8 mouse cellular contexts compared by ENCODE assay signal in the genomic region with DNA sequence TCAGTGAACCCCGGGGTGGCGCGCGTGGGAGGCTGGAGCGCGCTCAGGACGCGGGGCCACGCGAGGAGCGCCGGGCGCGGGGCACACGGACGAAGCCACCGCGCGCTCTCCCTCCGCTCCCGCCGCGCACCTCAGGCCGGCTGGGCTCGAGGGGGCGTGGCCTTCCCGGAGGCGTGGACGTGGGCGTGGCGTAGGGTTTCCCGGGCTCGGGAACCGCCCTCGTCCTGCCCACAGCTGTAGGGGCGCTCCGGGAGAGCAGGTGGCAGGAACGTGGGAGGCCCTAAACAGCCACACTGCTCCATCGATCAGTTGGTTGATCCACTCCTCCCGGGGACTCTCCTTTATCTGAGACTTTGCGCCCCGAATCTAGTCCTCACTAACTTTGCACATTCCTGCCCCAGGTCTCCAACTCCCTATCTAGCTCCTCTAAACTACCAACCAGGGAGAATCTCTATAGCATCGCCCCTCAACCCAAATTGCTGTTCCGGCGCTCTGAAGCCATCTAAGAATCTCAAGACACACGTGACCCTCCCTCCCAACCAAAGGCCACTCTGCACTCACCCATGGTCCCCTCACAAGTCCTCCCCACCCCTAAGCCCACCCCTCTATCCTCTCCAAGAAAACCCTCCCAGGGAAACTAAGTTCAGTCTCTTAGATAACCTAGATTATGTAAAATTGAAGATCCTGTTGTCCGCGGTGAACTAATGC. TPM values are rescaled to one million over a fixed set of nuclear protein-coding genes. Genes with fewer than 3 reads are reported as not detected.
A peak's percentile ranks its signal among the peaks of the same experiment; 100 is the strongest.
DNase-seq lines count a peak whose midpoint lies in the region; ATAC-seq and TF ChIP-seq lines count a peak whose summit lies in the region.

Gene Nrtn (minus strand): TSS at position 115 of the 708 bp plus-strand sequence.

- peak within 1 kb of the TSS; percentile 61 for H3K4me3 ChIP-seq in embryonic facial prominence, embryonic 13.5 days
- peak within 1 kb of the TSS; percentile 56 for H3K4me3 ChIP-seq in kidney, adult 2 months (ENCODE audit: insufficient read depth, low read depth, low read length)
- H3K4me3 ChIP-seq in liver, embryonic 14.5 days (ENCODE audit: insufficient read depth in 1 of 2, low read depth in 2 of 2, low read length in 2 of 2) = peak within 1 kb of the TSS; percentile 10 to 48
- H3K4me3 ChIP-seq in neural tube, embryonic 11.5 days (ENCODE audit: low read depth, low read length) = peak within 1 kb of the TSS; percentile 40
- H3K4me3 ChIP-seq in testis, adult 2 months (ENCODE audit: control insufficient read depth, low read depth, low read length) = peak within 1 kb of the TSS; percentile 56

- DNase-seq in right cerebral cortex, adult 18-20 months = peak; percentile 67
- DNase-seq in right cerebral cortex, postnatal 36 days (ENCODE audit: low spot score in 2 of 2) = no peak
- DNase-seq in heart, adult 8-10 months (ENCODE audit: low spot score) = peak; percentile 79
- peak; percentile 94 for DNase-seq in kidney, adult 2 months
- peak; percentile 70 to 75 (median 71) for DNase-seq in liver, embryonic 14.5 days (ENCODE audit: low read depth in 3 of 3, low spot score in 3 of 3)
- peak; percentile 86 for DNase-seq in neural tube, embryonic 11.5 days (ENCODE audit: low spot score)

- H3K27ac ChIP-seq in embryonic facial prominence, embryonic 13.5 days = no peak within 1 kb of the TSS
- H3K27ac ChIP-seq in kidney, adult 2 months (ENCODE audit: insufficient read depth, low read depth, low read length) = no peak within 1 kb of the TSS
- peak within 1 kb of the TSS; percentile 45 for H3K27ac ChIP-seq in liver, embryonic 14.5 days
- H3K27ac ChIP-seq in neural tube, embryonic 11.5 days (ENCODE audit: low read depth, low read length) = no peak within 1 kb of the TSS
- H3K27ac ChIP-seq in testis, adult 2 months (ENCODE audit: control insufficient read depth, insufficient read depth, low read depth, low read length) = no peak within 1 kb of the TSS

- H3K27me3 ChIP-seq in embryonic facial prominence, embryonic 13.5 days = peaks cover 71% of the 10 kb centered on the region
- H3K27me3 ChIP-seq in kidney, adult 2 months (replicated peaks; ENCODE audit: control insufficient read depth, insufficient read depth, low read length) = no peaks in the 10 kb centered on the region
- peaks cover 49% of the 10 kb centered on the region for H3K27me3 ChIP-seq in liver, embryonic 14.5 days (ENCODE audit: control insufficient read depth, insufficient read depth, low read length)
- H3K27me3 ChIP-seq in neural tube, embryonic 11.5 days (ENCODE audit: control insufficient read depth, insufficient read depth, low read length) = peaks cover 52% of the 10 kb centered on the region
- no peaks in the 10 kb centered on the region for H3K27me3 ChIP-seq in testis, adult 2 months (ENCODE audit: control insufficient read depth, insufficient read depth, low read length)

- H3K36me3 ChIP-seq in embryonic facial prominence, embryonic 13.5 days = no peaks in the 10 kb centered on the region
- H3K36me3 ChIP-seq in kidney, adult 2 months (ENCODE audit: control insufficient read depth, insufficient read depth, low read length) = no peaks in the 10 kb centered on the region
- no peaks in the 10 kb centered on the region for H3K36me3 ChIP-seq in liver, embryonic 14.5 days (replicated peaks; ENCODE audit: control insufficient read depth, insufficient read depth, low read depth)
- no peaks in the 10 kb centered on the region for H3K36me3 ChIP-seq in neural tube, embryonic 11.5 days (ENCODE audit: control insufficient read depth, insufficient read depth, low read length)
- H3K36me3 ChIP-seq in testis, adult 2 months (ENCODE audit: control insufficient read depth, insufficient read depth, low read length) = no peaks in the 10 kb centered on the region

- peak within 1 kb of the TSS; percentile 99 for H3K4me2 ChIP-seq in embryonic facial prominence, embryonic 13.5 days
- peak within 1 kb of the TSS; percentile 82 for H3K4me2 ChIP-seq in liver, embryonic 14.5 days (ENCODE audit: low read depth)
- peak within 1 kb of the TSS; percentile 79 for H3K4me2 ChIP-seq in neural tube, embryonic 11.5 days (ENCODE audit: low read depth)

- H3K4me1 ChIP-seq in embryonic facial prominence, embryonic 13.5 days = peaks cover 49% of the 10 kb centered on the region
- H3K4me1 ChIP-seq in kidney, adult 2 months (ENCODE audit: control insufficient read depth, insufficient read depth, low read length) = peaks cover 11% of the 10 kb centered on the region; the same call in 1 of the 2 replicates
- H3K4me1 ChIP-seq in liver, embryonic 14.5 days (replicated peaks; ENCODE audit: control insufficient read depth in 2 of 2, insufficient read depth in 2 of 2, low read length in 1 of 2) = peaks cover 22 to 28% of the 10 kb centered on the region in 2 experiments
- H3K4me1 ChIP-seq in neural tube, embryonic 11.5 days (ENCODE audit: control insufficient read depth, insufficient read depth, low read length) = peaks cover 14% of the 10 kb centered on the region
- peaks cover 46% of the 10 kb centered on the region for H3K4me1 ChIP-seq in testis, adult 2 months (ENCODE audit: control insufficient read depth, insufficient read depth, low read length)

- no peaks in the 10 kb centered on the region for H3K9me3 ChIP-seq in embryonic facial prominence, embryonic 13.5 days
- no peaks in the 10 kb centered on the region for H3K9me3 ChIP-seq in liver, embryonic 14.5 days (ENCODE audit: control insufficient read depth, low read length)
- no peaks in the 10 kb centered on the region for H3K9me3 ChIP-seq in neural tube, embryonic 11.5 days (ENCODE audit: control insufficient read depth, low read length)

- TF ChIP-seq EP300 in liver, embryonic 14.5 days (IDR thresholded peaks at IDR 0.05; ENCODE audit: low read depth) = no peak

- TF ChIP-seq CTCF in kidney, adult 2 months (conservative IDR thresholded peaks at IDR 0.05; ENCODE audit: insufficient read depth, insufficient read length, low read depth, low read length) = no peak
- TF ChIP-seq CTCF in liver, embryonic 14.5 days (IDR thresholded peaks at IDR 0.05; ENCODE audit: low read depth) = no peak
- no peak for TF ChIP-seq CTCF in testis, adult 2 months (IDR thresholded peaks at IDR 0.05; ENCODE audit: control insufficient read depth, insufficient read depth, insufficient replicate concordance, low read depth, low read length)

- peak within 1 kb of the TSS; percentile 78 for H3K9ac ChIP-seq in embryonic facial prominence, embryonic 13.5 days
- peak within 1 kb of the TSS; percentile 54 for H3K9ac ChIP-seq in liver, embryonic 14.5 days (replicated peaks)
- peak within 1 kb of the TSS; percentile 53 for H3K9ac ChIP-seq in neural tube, embryonic 11.5 days (ENCODE audit: low read length)

- TF ChIP-seq POLR2A in kidney, adult 2 months (IDR thresholded peaks at IDR 0.05; ENCODE audit: low read depth, low read length) = no peak
- no peak for TF ChIP-seq POLR2A in testis, adult 2 months (IDR thresholded peaks at IDR 0.05; ENCODE audit: control insufficient read depth, low read depth, low read length)

- WGBS in embryonic facial prominence, embryonic 13.5 days = under 1% methylated on average over 46 of the region's 48 CpGs
- WGBS in kidney, adult 2 months = under 1% methylated on average over 47 of the region's 48 CpGs
- under 1% methylated on average over 48 of the region's 48 CpGs for WGBS in liver, embryonic 14.5 days (ENCODE audit: insufficient replicate concordance)
- WGBS in neural tube, embryonic 11.5 days = under 1% methylated on average over 36 of the region's 48 CpGs

- ATAC-seq in embryonic facial prominence, embryonic 13.5 days (ENCODE audit: insufficient number of reproducible peaks, insufficient read depth, low FRiP score, low TSS enrichment, low read depth) = peak; percentile 57; the same call in 1 of the 2 replicates
- ATAC-seq in liver, embryonic 14.5 days (ENCODE audit: insufficient read depth) = peak; percentile 58
- peak; percentile 53; the same call in 1 of the 2 replicates for ATAC-seq in neural tube, embryonic 11.5 days (ENCODE audit: insufficient read depth, low FRiP score, low TSS enrichment)

RNA-seq across cellular contexts. Expression of gene Nrtn, which starts in this region (rescaled TPM):
- polyA plus RNA-seq in embryonic facial prominence, embryonic 13.5 days (2015; fragmentation: Nextera tagmentation; extraction: Ambion mirVana) = 17.7 and 18.4 TPM in 2 replicates
- total RNA-seq in heart, adult 8-10 months (2022) = 10 to 100 TPM; 22.4 to 26.7 (median 24.6) TPM
- polyA plus RNA-seq in kidney, adult 2 months (2012; rRNA removed) = 19.2 and 27.1 TPM in 2 replicates
- 1.0 and 1.6 TPM in 2 replicates for polyA plus RNA-seq in liver, embryonic 14.5 days (2012; rRNA removed)
- 1.7 and 1.9 TPM in 2 replicates for polyA plus RNA-seq in liver, embryonic 14.5 days (2014; fragmentation: Nextera tagmentation; extraction: Ambion mirVana)
- polyA plus RNA-seq in neural tube, embryonic 11.5 days (2014; fragmentation: Nextera tagmentation; extraction: Ambion mirVana) = 5.8 and 6.3 TPM in 2 replicates
- polyA plus RNA-seq in testis, adult 2 months (2012; rRNA removed) = 7.8 and 9.2 TPM in 2 replicates

Comparison
In these comparisons a context has a peak if more than half of its experiments do, and no peak if none do; other contexts are left out.
1. DNase-seq: peak in right cerebral cortex, adult 18-20 months (single experiment), heart, adult 8-10 months (single experiment), kidney, adult 2 months (single experiment), liver, embryonic 14.5 days (3 of 3) and neural tube, embryonic 11.5 days (single experiment); none in right cerebral cortex, postnatal 36 days (0 of 2).
2. Peak in every context shown above with its lines, with median percentiles within 50 percentile points of each other: ATAC-seq, H3K4me2 ChIP-seq, H3K4me3 ChIP-seq and H3K9ac ChIP-seq.